Mouse (Mus musculus): ENCODE measurements around the gene Pofut2. TPM values are rescaled to one million over a fixed set of nuclear protein-coding genes. Genes with fewer than 3 reads are reported as not detected.
"Not testable (repeated sequence)": the region's sequence is repeated elsewhere in the genome, so short reads cannot be mapped to it uniquely, and the experiment has no call there.

The Pofut2 gene
- polyA plus RNA-seq, 1 experiment: 31.2 TPM

DNA sequence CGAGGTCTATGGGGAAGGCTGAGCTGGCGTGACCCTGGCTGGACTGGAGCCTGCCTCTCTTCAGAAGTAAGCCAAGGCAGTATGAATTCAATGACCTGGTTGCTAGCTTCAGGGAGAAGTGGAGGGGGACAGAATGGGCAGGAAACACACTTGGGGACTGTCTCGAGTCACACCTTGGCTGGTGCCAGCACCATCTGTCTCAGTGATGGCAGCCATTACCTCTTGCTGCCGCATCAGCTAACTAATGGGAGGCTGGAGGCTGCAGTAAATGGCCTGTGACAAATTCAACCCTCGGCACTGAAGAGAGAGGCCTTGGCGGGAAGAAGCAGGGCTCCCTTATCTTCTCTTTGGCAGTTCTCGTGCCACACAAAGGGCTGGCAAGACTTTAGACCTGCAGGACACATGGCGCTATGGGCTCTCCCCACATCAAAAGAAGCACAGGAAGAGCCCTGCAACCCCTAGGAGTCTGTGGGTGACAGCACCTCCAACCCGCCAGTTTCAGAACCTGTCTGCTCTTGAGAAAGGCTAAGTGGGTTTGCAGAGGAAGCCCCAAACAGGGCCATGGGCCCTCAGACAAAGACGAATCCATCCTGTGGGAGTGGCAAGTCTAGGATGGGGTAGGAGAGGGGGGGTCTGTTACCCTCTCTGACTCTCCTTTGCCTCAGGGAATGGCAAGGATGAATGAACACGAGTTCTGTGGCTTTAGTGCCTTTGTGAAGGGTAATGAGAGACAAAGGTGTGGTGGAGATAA, 14.1 kb downstream of the Pofut2 start:
- Histone ChIP-seq H3K4me1 (ENCODE audit: control insufficient read depth, insufficient read depth, insufficient read length, low read length) (no peaks in the 10 kb centered on the region; the same call in 1 of the 2 replicates), H3K4me3 (ENCODE audit: insufficient read depth, low read depth, low read length) (no peak overlapping the region), H3K27ac (replicated peaks; ENCODE audit: low read depth, low read length) (no peak overlapping the region)

DNA sequence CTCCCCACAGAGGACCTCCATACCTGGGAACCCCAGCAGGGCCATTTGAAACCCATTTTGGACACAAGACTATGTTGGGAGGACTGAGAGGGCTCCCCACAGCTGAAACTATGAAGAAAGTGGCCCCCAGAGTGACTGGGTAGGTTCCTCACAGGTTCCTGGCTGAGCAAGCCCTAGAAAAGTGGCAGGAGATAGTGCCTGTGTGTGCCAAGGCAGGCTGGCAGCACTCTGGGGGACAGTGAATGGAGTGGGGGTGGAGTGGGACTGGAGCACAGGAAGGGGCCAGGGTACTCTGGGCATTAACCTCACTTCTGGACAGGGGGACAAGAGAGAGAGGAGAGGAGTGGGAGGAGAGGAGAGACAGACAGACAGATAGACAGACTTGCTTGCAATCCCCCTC, 14.8 kb downstream of the Pofut2 start:
- no peak overlapping the region for H3K27ac ChIP-seq (replicated peaks; ENCODE audit: low read depth, low read length)
- no peaks in the 10 kb centered on the region; the same call in 1 of the 2 replicates for H3K4me1 ChIP-seq (ENCODE audit: control insufficient read depth, insufficient read depth, insufficient read length, low read length)
- no peak overlapping the region for H3K4me3 ChIP-seq (ENCODE audit: insufficient read depth, low read depth, low read length)

DNA sequence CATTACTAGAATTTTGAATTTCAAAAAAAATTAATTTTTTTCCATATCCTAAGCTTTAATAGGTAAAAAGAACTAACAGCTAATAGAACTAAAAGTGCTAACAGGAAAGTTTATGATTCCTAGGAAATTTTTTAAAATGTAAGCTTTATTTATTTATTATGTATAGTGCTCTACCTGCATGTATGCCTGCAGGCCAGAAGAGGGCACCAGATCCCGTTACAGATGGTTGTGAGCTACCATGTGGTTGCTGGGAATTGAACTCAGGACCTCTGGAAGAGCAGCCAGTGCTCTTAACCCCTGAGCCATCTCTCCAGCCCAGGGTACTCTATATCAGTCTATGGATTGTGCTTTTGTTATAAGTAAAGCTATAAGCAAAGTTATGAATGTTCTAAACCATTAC, 23.1 kb downstream of the Pofut2 start:
- H3K27ac ChIP-seq (replicated peaks; ENCODE audit: low read depth, low read length); H3K4me3 ChIP-seq (ENCODE audit: insufficient read depth, low read depth, low read length); H3K4me1 ChIP-seq (ENCODE audit: control insufficient read depth, insufficient read depth, insufficient read length, low read length): not testable (repeated sequence)

DNA sequence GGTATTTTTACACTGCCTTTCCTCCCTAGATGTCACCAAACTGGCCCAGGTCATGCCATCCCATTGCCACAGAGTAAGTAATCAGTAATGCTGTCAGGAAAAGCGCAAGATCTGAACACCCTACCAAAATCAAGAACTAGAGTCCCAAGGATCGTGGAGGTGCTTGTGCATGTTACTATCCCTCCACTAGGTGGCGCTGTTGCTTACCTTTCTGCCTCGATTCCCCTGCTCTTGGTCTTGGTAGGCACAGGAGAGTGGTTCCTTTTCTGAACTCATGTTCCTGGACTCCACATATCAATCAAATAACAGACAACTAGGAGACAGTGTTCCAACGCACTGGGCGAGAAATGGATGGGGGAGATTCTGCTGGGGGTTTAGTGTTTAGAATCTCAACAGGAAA, 23.8 kb downstream of the Pofut2 start:
- no peaks in the 10 kb centered on the region for H3K4me1 ChIP-seq (ENCODE audit: control insufficient read depth, insufficient read depth, insufficient read length, low read length)
- no peak overlapping the region for H3K4me3 ChIP-seq (ENCODE audit: insufficient read depth, low read depth, low read length)
- H3K27ac ChIP-seq (replicated peaks; ENCODE audit: low read depth, low read length): no peak overlapping the region

DNA sequence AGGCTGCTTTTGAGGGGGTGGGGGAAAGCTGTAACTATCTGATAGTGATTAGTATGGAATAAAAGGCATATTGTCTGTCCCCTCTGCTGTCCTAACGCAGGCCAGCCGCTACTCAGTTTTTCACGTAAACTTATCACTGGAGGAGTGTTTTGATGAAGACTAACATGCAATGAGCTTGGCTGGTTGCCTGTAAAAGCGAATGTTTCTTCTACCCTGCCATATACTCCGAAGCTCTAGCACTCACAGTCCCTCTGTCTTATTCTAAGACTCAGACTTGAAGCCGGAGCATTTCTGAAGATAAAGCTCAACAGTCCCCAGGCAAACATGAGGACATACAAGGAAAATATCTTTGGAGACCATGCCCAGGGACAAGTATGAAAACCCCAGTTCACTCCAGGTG, 25.8 kb downstream of the Pofut2 start:
- Histone ChIP-seq H3K4me3 (ENCODE audit: insufficient read depth, low read depth, low read length) (no peak overlapping the region), H3K27ac (replicated peaks; ENCODE audit: low read depth, low read length) (no peak overlapping the region), H3K4me1 (ENCODE audit: control insufficient read depth, insufficient read depth, insufficient read length, low read length) (no peaks in the 10 kb centered on the region)

DNA sequence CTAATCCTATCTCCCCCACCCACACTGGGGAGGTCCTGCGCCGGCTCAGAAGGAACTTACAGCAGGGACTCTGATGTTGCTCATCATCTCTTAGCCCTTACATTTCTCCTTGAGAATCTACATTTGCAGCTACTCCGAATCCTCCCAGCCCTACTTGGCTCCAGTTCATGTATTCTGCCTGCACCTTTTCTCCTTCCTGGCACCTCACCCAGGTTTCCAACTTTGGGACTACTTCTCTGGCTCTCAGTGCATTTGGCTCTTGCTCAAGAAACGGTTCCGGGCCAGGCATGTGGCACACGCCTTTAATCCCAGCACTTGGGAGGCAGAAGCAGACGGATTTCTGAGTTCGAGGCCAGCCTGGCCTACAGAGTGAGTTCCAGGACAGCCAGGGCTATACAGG, 28.6 kb downstream of the Pofut2 start:
- Histone ChIP-seq H3K4me1 (ENCODE audit: control insufficient read depth, insufficient read depth, insufficient read length, low read length) (no peaks in the 10 kb centered on the region), H3K4me3 (ENCODE audit: insufficient read depth, low read depth, low read length) (no peak overlapping the region), H3K27ac (replicated peaks; ENCODE audit: low read depth, low read length) (no peak overlapping the region)

DNA sequence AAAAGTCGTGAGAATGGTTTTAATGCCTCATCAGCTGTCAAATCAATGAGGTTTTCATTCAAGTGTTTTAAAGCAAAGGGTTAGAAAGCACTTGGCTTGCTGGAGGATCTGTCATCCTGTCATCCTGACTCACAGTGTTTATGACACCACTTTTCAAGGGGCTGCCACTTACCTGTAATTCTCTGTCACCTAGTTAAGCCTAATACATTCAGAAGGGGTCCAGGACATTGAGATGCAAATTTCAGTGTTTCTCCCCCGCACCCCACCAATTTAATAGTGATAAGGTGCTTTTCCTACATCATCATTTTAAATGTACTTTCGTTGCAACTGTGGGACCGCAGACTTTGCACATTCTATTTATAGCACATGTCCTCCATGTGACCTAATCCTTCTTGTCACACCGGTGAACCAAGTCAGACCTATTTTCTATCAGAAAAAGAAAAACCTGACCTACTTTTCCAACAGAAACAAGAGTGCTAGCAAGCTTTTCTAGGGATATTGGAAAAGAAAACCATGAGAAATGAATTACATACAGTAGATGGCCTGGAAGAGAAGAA, 29.7 kb downstream of the Pofut2 start:
- H3K27ac ChIP-seq (replicated peaks; ENCODE audit: low read depth, low read length): no peak overlapping the region
- H3K4me1 ChIP-seq (ENCODE audit: control insufficient read depth, insufficient read depth, insufficient read length, low read length): no peaks in the 10 kb centered on the region
- no peak overlapping the region for H3K4me3 ChIP-seq (ENCODE audit: insufficient read depth, low read depth, low read length)

DNA sequence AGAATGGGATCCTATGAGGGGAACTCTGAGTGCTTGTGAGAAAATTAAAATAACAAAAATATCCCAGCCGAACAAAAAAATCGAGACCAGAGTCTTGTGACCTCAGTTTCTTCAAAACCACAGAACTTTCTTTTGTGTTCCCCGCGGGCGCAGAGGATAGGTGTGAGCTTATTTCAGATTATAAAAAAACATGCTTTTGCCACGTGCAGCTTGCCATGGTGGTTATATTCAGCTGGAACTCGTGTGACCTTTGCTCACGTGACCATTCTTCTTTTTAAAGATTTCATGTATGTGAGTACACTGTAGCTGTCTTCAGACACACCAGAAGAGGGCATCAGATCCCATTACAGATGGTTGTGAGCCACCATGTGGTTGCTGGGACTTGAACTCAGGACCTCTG, 30.5 kb downstream of the Pofut2 start:
- Histone ChIP-seq H3K27ac (replicated peaks; ENCODE audit: low read depth, low read length) (no peak overlapping the region), H3K4me3 (ENCODE audit: insufficient read depth, low read depth, low read length) (no peak overlapping the region), H3K4me1 (ENCODE audit: control insufficient read depth, insufficient read depth, insufficient read length, low read length) (no peaks in the 10 kb centered on the region)

DNA sequence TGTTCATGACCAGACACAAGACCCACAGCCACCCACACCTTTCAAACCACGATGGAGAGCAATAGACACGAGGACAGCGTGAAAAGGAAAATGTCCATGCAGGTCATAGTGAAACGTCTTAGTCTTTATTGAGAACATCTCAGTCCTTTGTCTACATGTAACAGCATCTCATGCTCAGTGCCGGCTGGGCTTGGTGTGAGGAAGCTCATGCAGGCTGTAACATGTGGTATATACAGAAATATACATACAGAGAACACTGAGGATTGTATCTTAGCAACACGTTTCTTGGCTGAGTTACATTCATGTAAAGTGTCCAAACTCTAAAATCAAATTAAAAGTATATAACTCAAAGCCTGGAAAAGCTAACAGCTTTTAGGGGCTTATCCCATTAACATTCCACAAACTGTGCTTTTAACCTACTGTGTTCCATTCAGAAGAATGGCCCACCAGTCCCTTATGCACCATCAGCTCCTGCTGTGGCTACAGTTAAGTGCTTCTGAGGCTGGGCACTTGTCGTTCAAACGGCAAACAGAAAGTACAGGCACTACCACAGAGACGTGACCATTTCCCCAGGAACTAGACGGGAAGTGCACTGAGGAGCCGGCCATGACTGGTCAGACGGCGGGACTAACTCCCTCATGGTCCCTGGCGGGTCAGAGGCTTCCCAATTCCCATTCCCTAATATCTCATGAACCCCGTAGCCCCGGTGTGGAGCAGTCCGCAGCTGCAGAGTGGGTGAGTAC, 31.8 kb downstream of the Pofut2 start:
- no peaks in the 10 kb centered on the region for H3K4me1 ChIP-seq (ENCODE audit: control insufficient read depth, insufficient read depth, insufficient read length, low read length)
- H3K4me3 ChIP-seq (ENCODE audit: insufficient read depth, low read depth, low read length): no peak overlapping the region
- H3K27ac ChIP-seq (replicated peaks; ENCODE audit: low read depth, low read length): no peak overlapping the region

DNA sequence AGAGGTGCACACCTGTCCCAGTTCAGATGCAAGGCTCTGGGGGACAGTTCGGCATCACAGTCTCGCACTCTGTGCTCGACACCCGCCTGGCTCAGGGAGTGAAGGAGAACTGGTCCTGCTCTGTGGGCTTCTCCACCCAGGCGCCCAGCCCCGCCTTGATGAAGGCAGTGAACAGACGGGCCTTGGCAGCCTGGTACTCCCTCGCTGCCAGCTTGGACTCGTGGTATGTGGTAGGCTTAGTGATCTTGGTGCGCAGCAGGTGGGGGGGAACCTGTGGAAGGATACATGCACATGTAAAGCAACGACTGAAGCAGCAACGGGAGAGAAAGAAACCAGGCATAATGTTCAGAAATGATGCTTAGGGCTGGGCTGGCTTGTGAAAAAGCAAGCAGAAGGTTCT, 35.7 kb downstream of the Pofut2 start:
- Histone ChIP-seq H3K27ac (replicated peaks; ENCODE audit: low read depth, low read length) (no peak overlapping the region), H3K4me3 (ENCODE audit: insufficient read depth, low read depth, low read length) (no peak overlapping the region), H3K4me1 (ENCODE audit: control insufficient read depth, insufficient read depth, insufficient read length, low read length) (no peaks in the 10 kb centered on the region)

DNA sequence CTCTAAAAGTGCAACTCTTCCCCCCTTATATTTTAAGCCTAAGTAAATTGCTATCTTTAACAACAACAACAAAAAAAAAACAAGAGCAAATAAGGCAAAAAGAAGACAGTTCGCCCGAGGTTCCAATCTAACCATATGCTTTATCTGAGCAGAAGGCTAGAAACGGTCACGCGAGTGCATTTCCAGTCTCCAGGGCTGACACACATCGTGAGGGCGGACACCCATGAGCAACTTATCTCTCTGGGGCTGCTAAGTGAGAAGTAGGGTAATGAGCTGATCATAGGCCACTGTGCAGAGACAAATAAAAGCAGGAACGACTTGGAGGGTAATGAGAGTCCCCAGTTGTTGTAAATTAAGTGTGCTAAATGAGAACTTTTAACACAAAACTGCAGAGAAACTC, 39.6 kb downstream of the Pofut2 start:
- Histone ChIP-seq H3K4me3 (ENCODE audit: insufficient read depth, low read depth, low read length) (no peak overlapping the region), H3K4me1 (ENCODE audit: control insufficient read depth, insufficient read depth, insufficient read length, low read length) (no peaks in the 10 kb centered on the region), H3K27ac (replicated peaks; ENCODE audit: low read depth, low read length) (no peak overlapping the region)

DNA sequence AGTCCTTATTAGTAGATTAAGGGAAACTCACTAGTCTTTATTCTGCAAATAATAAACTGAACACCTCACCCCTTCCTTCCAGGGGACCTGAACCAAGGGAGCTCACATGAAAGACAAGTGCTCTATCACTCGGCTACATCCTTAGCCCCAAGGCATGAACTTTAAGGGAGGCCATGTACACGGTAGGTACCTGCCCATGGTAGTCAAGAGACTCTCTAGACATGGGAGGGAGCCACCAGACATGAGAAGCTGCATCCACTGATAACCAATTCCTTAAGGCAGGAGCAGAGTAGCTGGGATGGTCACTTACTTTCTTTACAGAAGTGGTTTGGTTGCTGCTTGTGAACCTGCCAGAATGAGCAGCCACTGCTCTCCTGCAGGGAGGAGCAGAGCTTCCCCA, 40.2 kb downstream of the Pofut2 start:
- Histone ChIP-seq H3K4me1 (ENCODE audit: control insufficient read depth, insufficient read depth, insufficient read length, low read length) (no peaks in the 10 kb centered on the region), H3K4me3 (ENCODE audit: insufficient read depth, low read depth, low read length) (no peak overlapping the region), H3K27ac (replicated peaks; ENCODE audit: low read depth, low read length) (no peak overlapping the region)

DNA sequence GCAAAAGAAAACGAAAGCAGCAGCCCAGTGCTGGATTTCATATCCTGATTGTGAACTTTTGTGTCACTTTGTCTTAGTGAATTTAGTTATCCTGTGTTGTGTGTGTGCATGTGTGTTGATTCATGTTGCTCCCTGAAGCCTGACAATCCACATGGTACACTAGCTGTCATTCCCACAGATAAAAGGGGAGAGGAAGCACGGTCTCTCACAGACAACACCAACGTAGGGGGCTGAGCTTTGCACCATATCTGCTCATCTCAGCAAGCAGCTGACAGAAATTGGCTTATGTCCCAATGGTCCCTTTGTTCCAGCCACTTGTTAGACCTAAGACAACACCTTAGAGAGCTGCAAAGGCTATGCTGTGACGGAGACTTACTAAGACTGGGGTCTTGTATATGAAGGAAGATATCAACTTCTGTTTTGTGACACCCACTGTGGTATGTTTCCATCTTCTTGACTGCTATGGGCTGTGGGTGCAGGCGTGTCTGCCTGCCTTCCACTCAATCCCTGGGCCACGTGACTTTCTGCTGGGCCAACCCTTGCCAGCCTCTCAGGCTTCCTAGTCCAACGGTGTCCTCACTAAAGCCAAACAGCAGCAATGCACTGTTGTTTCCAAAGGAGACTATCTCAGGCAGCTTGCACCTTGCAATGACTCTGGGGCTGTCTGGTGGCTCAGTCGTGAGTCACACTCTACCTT, 41.4 kb downstream of the Pofut2 start:
- no peak overlapping the region for H3K27ac ChIP-seq (replicated peaks; ENCODE audit: low read depth, low read length)
- no peak overlapping the region for H3K4me3 ChIP-seq (ENCODE audit: insufficient read depth, low read depth, low read length)
- H3K4me1 ChIP-seq (ENCODE audit: control insufficient read depth, insufficient read depth, insufficient read length, low read length): no peaks in the 10 kb centered on the region

DNA sequence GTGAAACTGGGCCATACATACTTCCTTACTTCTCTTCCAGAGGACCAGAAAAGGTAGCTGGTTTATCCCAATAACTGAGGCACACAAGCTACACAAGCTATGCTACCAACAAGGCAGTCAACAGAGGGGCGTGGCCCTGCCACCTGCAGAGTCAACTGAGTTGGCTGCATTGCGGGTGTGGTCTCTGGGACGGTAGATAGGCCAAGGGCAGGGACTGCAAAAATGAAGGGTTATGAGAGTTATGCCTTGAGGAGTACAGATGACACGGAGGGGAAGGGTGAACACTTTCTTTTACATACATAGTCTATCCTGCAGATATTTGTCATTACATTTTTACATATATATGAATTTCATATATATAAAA, 41.9 kb downstream of the Pofut2 start:
- no peak overlapping the region for H3K27ac ChIP-seq (replicated peaks; ENCODE audit: low read depth, low read length)
- no peak overlapping the region for H3K4me3 ChIP-seq (ENCODE audit: insufficient read depth, low read depth, low read length)

DNA sequence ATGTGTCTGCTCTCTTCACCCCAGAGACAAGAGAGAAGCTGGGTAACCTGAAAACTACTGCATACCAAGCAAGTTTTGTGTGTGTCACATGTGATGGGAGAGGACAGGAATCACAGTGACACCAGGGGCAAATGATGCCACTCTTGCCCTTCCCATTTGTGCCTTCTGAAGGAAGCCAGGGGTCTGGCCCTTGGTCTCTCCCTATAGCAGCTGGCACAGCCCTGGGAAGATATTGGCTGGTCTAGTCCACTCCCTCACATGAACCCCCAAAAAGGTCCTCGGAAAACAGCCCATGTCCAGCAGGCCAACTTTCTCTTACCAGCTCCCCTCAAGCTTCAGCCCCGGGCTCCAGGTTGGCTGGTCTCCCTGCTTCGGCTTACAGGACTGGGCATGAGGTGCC, 45.3 kb downstream of the Pofut2 start:
- Histone ChIP-seq H3K4me3 (ENCODE audit: insufficient read depth, low read depth, low read length) (no peak overlapping the region), H3K4me1 (ENCODE audit: control insufficient read depth, insufficient read depth, insufficient read length, low read length) (no peaks in the 10 kb centered on the region), H3K27ac (replicated peaks; ENCODE audit: low read depth, low read length) (no peak overlapping the region)

More for the DNA sequence above, 41.9 kb downstream of the Pofut2 start:
- H3K4me1 ChIP-seq (ENCODE audit: control insufficient read depth, insufficient read depth, insufficient read length, low read length): no peaks in the 10 kb centered on the region
